Mouse (Mus musculus) kidney, postnatal 14 days (tissue): ENCODE measurements at regions not wholly inside any gene's neighbourhood (a gene's known extent, or its start where the extent isn't known, plus 50 kb on each side); places are given as distances from the start of the nearest gene placed in this dataset.
A peak's percentile ranks its signal among the peaks of the same experiment; 100 is the strongest.

Experiments used
- DNase-seq: peaks from one replicate; pipeline ENCODE4 v3.0.0; 2022; ENCODE audit warnings: mixed read lengths

- DNase-seq = peak; percentile 4
Observed at GRCm38 (mm10) chrX:106766812-106767211, 73.6 kb downstream of the Rtl3 start.
